Mouse (Mus musculus) monocyte, adult 2 months (primary cell): ENCODE results near the gene Lrrc61.
A peak's percentile ranks its signal among the peaks of the same experiment; 100 is the strongest.

Experiments used
- DNase-seq, 2 experiments: peaks; one replicate each; pipeline ENCODE4 v3.0.0; 2022; ENCODE audit warnings: low spot score in 2 of 2, low read depth in 1 of 2

Lrrc61 gene

GRCm38 (mm10) chr6:48591871-48592270 is 37.3 kb downstream of the Lrrc61 start:
- no peak for DNase-seq

GRCm38 (mm10) chr6:48593158-48594042 is 38.8 kb downstream of the Lrrc61 start, which contains the start of the genes Repin1 and Gm44965:
TSS of gene Repin1 (plus strand) at chr6:48593883.
TSS of gene Gm44965 (plus strand) at chr6:48593941.
- DNase-seq, result peak; percentile 31 to 63

GRCm38 (mm10) chr6:48594043-48594738 is 39.6 kb downstream of the Lrrc61 start:
- no peak for DNase-seq

GRCm38 (mm10) chr6:48595278-48595677 is 40.7 kb downstream of the Lrrc61 start:
- DNase-seq, result no peak

- no peak for DNase-seq
Measured at GRCm38 (mm10) chr6:48596545-48597232, 42.1 kb downstream of the Lrrc61 start.

DNA sequence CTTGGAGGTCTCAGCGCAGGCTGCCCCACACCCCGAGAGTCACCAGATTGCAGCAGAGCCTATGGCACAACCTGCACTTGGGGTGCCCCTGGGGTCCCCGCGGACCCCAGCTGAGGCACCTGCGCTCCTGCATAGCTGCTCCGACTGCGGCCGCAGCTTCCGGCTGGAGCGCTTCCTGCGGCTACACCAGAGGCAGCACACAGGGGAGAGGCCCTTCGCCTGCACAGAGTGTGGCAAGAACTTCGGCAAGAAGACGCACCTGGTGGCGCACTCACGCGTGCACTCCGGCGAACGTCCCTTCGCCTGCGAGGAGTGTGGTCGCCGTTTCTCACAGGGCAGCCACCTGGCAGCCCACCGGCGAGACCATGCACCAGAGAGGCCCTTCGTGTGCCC is 42.6 kb downstream of the Lrrc61 start:
- no peak for DNase-seq

GRCm38 (mm10) chr6:48600594-48600993 is 46.0 kb downstream of the Lrrc61 start:
- DNase-seq, result no peak

DNA sequence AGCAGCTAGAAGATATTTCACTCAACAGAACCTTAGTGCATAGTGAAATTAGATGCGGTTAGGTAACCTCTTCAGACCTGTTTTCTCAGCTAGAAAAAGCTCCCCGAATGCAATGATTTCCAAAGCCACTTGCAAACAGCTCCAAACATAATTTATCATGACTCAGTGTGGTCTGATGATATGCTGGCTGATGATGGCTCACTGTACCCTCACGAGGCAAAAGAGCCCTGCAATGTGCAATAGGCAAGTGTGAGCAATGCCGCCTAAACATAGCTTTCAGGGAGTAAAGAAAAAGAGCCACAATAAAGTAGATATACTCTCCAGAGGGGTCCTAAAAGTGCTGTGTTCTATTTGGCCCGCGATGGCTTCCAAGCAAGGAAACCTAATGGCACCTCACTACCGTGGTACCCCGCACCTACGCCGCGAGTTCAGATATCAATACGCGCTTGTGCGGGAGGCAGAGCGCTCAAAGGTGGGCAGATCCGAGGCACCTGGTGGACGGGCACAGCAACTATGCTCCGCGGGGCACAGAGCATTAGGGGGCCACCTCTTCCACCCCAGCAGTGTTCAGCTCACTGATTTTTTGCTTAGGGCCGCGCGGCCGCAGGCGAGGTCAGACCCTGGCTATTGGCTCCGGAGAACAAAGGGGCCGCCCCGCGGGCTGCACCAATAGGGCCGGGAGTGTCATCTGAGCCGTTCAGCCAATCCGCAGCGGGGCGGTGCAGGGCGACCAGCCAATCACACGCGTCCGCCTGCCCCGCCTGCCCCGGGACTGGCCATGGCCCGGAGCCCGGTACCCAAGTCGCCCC is 46.9 kb downstream of the Lrrc61 start, which contains the start of gene Zfp775:
Gene Zfp775 (plus strand): TSS at position 793 of the 809 bp plus-strand sequence.
- peak; percentile 71 to 81 for DNase-seq

DNA sequence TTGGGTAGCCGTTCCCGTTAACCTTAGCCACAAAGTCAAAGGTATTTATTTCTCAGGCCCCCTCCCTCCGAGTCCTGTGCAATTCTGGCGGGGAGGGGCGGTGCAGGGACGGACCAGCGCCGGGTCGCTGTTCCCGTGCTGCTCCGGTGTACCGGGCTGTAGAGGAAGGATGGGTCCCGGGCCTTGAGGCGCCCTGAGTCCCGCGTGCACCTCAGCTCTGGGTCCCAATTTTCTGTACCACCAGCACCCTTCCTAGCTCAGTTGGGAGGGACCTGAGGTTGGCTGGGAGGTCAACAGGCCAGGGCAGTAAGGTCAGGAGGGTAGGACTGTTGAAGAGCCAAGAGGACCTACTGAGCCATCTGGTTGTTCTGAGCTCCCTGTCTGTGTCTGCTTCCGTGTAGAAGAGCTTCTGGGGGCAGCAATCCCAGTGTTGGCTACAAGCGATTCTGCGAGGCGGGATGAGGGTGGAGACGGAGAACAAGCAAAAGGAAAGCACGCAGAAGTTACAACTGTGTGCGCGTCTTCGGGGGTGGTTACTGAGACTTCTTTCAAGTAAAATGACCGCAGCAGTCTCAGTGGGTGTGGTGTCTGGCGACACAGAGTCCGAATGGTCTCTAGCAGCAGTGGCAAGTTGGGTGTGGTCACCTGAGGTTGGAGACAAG is 47.6 kb downstream of the Lrrc61 start:
- no peak for DNase-seq

GRCm38 (mm10) chr6:48608124-48608523 is 53.5 kb downstream of the Lrrc61 start:
- DNase-seq, result no peak

GRCm38 (mm10) chr6:48609512-48609911 is 54.9 kb downstream of the Lrrc61 start:
- no peak for DNase-seq

- DNase-seq, result no peak
Measured at GRCm38 (mm10) chr6:48610657-48611056, 56.1 kb downstream of the Lrrc61 start.

- DNase-seq, result no peak
Measured at GRCm38 (mm10) chr6:48613464-48613863, 58.9 kb downstream of the Lrrc61 start.

DNA sequence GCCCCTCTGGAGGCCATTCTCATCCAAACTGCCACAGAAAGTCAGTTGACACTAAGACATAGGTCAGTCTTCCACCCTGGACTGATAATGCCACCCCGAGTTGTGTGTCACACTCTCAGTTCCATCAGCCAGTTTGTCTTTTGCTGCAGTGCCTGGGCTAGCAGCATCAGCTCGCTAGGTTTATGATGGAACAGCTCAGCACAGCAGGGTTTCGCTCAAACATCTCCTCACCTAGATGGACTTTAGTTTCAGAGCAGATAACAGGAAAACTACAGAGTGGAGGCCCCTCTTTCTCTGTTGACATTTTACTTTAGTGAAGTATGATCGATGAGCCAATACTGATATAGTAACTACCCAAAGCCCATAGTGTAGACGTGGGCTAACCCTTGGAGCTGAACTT is 60.2 kb downstream of the Lrrc61 start:
- no peak for DNase-seq

DNA sequence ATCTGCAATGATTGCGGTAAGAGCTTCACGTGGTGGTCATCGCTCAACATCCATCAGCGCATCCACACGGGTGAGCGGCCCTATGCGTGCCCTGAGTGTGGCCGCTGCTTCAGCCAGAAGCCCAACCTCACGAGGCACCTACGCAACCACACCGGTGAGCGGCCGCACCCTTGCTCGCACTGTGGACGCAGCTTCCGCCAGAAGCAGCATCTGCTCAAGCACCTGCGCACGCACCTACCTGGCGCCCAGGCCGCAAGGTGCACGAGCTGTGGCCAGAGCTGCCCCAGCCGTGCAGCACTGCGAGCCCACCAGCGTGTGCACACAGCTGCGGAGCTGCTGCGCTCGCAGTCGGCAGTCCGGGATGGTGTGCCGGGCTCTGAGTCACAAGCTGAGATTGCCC is 65.4 kb downstream of the Lrrc61 start:
- DNase-seq, result no peak
